Mouse (Mus musculus): ENCODE measurements around the gene Msx2. TPM values are rescaled to one million over a fixed set of nuclear protein-coding genes. Genes with fewer than 3 reads are reported as not detected.

The Msx2 gene
- polyA plus RNA-seq, 1 experiment from 2014 or later, result 20.2 TPM

DNA sequence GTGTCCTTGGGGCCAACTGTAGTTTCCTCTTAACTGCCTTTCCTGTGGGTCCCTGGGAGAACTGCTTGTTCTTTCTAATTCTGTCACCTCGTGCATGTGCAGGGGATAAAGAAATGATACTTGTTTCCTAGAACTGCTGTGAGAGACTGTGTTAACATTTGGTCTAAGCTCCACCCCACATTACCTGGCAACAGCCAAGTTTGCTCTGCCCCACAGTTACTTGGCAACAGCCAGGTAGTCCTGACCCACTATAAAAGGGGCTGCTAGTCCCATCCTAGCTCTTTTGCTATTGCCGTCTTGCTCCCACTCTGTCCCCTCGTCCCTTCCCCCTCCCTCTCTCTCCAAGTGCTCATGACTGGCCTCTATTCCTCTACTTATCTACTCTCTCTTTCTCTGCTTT is 28.2 kb upstream of the Msx2 start:
- no peak for DNase-seq (ENCODE audit: low spot score)
- peaks cover 3% of the 10 kb centered on the region; the same call in 1 of the 2 replicates for H3K4me1 ChIP-seq (ENCODE audit: control insufficient read depth, insufficient read depth, low read length)
- no peak overlapping the region for H3K27ac ChIP-seq (ENCODE audit: low read depth, low read length)
- no peak overlapping the region for H3K4me2 ChIP-seq (ENCODE audit: low read depth)
- no peaks in the 10 kb centered on the region for H3K27me3 ChIP-seq (ENCODE audit: control insufficient read depth, insufficient read depth, low read length)
- no peaks in the 10 kb centered on the region for H3K36me3 ChIP-seq (ENCODE audit: control insufficient read depth, insufficient read depth, low read length)
- H3K4me3 ChIP-seq (ENCODE audit: low read depth, low read length), result no peak overlapping the region
- no peak overlapping the region for H3K9ac ChIP-seq (ENCODE audit: low read length)
- 40% methylated on average over 3 of the region's 3 CpGs for WGBS
- no peak for ATAC-seq (ENCODE audit: insufficient read depth, low FRiP score, low TSS enrichment)
- no peaks in the 10 kb centered on the region for H3K9me3 ChIP-seq (ENCODE audit: control insufficient read depth, low read length)

- H3K4me1 ChIP-seq (ENCODE audit: control insufficient read depth, insufficient read depth, low read length), result no peaks in the 10 kb centered on the region
- ATAC-seq (ENCODE audit: insufficient read depth, low FRiP score, low TSS enrichment) (no peak), DNase-seq (ENCODE audit: low spot score) (no peak)
- H3K9ac ChIP-seq (ENCODE audit: low read length), result no peak overlapping the region
- WGBS, result 74% methylated on average over 4 of the region's 4 CpGs
- no peaks in the 10 kb centered on the region for H3K27me3 ChIP-seq (ENCODE audit: control insufficient read depth, insufficient read depth, low read length)
- no peak overlapping the region for H3K4me2 ChIP-seq (ENCODE audit: low read depth)
- H3K36me3 ChIP-seq (ENCODE audit: control insufficient read depth, insufficient read depth, low read length), result no peaks in the 10 kb centered on the region
- no peak overlapping the region for H3K4me3 ChIP-seq (ENCODE audit: low read depth, low read length)
- no peak overlapping the region for H3K27ac ChIP-seq (ENCODE audit: low read depth, low read length)
- no peaks in the 10 kb centered on the region for H3K9me3 ChIP-seq (ENCODE audit: control insufficient read depth, low read length)
Observed at GRCm38 (mm10) chr13:53486512-53486911, 13.6 kb upstream of the Msx2 start.

GRCm38 (mm10) chr13:53475701-53476188 is 2.9 kb upstream of the Msx2 start:
- no peaks in the 10 kb centered on the region for H3K36me3 ChIP-seq (ENCODE audit: control insufficient read depth, insufficient read depth, low read length)
- H3K9me3 ChIP-seq (ENCODE audit: control insufficient read depth, low read length), result no peaks in the 10 kb centered on the region
- DNase-seq (ENCODE audit: low spot score), result peak; percentile 80
- no peaks in the 10 kb centered on the region; the same call in 1 of the 2 replicates for H3K4me1 ChIP-seq (ENCODE audit: control insufficient read depth, insufficient read depth, low read length)
- WGBS, result under 1% methylated on average over 34 of the region's 37 CpGs
- H3K27me3 ChIP-seq (ENCODE audit: control insufficient read depth, insufficient read depth, low read length), result peaks cover 46% of the 10 kb centered on the region
- H3K9ac ChIP-seq (ENCODE audit: low read length), result peak overlapping the region; percentile 46
- peak; percentile 77 for ATAC-seq (ENCODE audit: insufficient read depth, low FRiP score, low TSS enrichment)
- H3K4me3 ChIP-seq (ENCODE audit: low read depth, low read length), result peak overlapping the region; percentile 45
- H3K27ac ChIP-seq (ENCODE audit: low read depth, low read length), result peak overlapping the region; percentile 44; the same call in 1 of the 2 replicates
- H3K4me2 ChIP-seq (ENCODE audit: low read depth), result peak overlapping the region; percentile 84

DNA sequence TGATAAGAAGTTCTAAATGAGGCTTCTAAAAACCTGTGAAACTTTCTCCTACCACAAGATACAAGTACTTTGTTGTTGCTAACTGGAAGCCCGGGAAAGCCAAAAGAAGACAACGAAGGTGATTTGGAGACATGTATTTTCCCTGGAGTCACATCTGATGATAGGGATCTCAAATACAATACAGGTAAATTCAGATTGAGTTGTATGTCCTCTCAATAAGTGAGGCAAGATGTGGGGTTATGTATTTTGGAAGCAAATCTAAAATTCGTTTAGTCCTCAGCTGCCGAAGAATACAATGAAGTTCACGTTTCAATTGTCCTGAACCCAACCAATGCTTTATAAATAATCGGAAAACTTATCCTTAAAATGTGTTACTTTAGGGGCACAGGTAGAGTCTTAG is 1.6 kb upstream of the Msx2 start:
- Histone ChIP-seq H3K4me1 (ENCODE audit: control insufficient read depth, insufficient read depth, low read length) (no peaks in the 10 kb centered on the region; the same call in 1 of the 2 replicates), H3K27ac (ENCODE audit: low read depth, low read length) (no peak overlapping the region), H3K27me3 (ENCODE audit: control insufficient read depth, insufficient read depth, low read length) (peaks cover 59% of the 10 kb centered on the region), H3K4me2 (ENCODE audit: low read depth) (no peak overlapping the region), H3K9ac (ENCODE audit: low read length) (no peak overlapping the region), H3K36me3 (ENCODE audit: control insufficient read depth, insufficient read depth, low read length) (no peaks in the 10 kb centered on the region), H3K4me3 (ENCODE audit: low read depth, low read length) (no peak overlapping the region), H3K9me3 (ENCODE audit: control insufficient read depth, low read length) (no peaks in the 10 kb centered on the region)
- DNase-seq (ENCODE audit: low spot score) (no peak), ATAC-seq (ENCODE audit: insufficient read depth, low FRiP score, low TSS enrichment) (no peak)
- WGBS, result 12% methylated on average over 6 of the region's 6 CpGs

- no peaks in the 10 kb centered on the region for H3K9me3 ChIP-seq (ENCODE audit: control insufficient read depth, low read length)
- ATAC-seq (ENCODE audit: insufficient read depth, low FRiP score, low TSS enrichment) (no peak), DNase-seq (ENCODE audit: low spot score) (peak; percentile 22)
- H3K4me3 ChIP-seq (ENCODE audit: low read depth, low read length), result no peak overlapping the region
- 4% methylated on average over 5 of the region's 5 CpGs for WGBS
- H3K9ac ChIP-seq (ENCODE audit: low read length), result no peak overlapping the region
- no peaks in the 10 kb centered on the region; the same call in 1 of the 2 replicates for H3K4me1 ChIP-seq (ENCODE audit: control insufficient read depth, insufficient read depth, low read length)
- H3K4me2 ChIP-seq (ENCODE audit: low read depth), result no peak overlapping the region
- peaks cover 63% of the 10 kb centered on the region for H3K27me3 ChIP-seq (ENCODE audit: control insufficient read depth, insufficient read depth, low read length)
- H3K27ac ChIP-seq (ENCODE audit: low read depth, low read length), result no peak overlapping the region
- no peaks in the 10 kb centered on the region for H3K36me3 ChIP-seq (ENCODE audit: control insufficient read depth, insufficient read depth, low read length)
Observed at GRCm38 (mm10) chr13:53473991-53474390, 1.1 kb upstream of the Msx2 start.

DNA sequence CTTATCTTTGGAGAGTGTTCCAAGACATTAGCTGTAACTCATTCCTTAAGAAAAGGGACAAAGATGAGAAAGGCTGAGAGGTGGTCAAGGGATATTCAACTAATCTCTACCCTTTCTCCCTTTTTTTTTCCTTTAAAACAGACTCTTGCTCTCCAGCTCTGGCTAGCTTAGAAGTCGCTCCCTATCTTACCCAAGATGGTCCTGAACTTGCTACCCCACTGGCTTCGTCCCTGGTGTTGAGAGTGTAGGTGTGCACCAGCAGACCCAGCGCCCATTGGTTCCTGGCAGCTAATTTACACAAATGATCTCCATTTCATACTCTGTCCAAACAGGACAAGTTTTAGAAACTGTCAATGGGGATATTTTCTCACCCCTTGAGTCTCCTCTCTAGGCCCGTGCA is 417 bp upstream of the Msx2 start:
- H3K36me3 ChIP-seq (ENCODE audit: control insufficient read depth, insufficient read depth, low read length), result no peaks in the 10 kb centered on the region
- H3K9ac ChIP-seq (ENCODE audit: low read length), result no peak overlapping the region
- peaks cover 65% of the 10 kb centered on the region for H3K27me3 ChIP-seq (ENCODE audit: control insufficient read depth, insufficient read depth, low read length)
- H3K27ac ChIP-seq (ENCODE audit: low read depth, low read length), result no peak overlapping the region
- DNase-seq (ENCODE audit: low spot score) (no peak), ATAC-seq (ENCODE audit: insufficient read depth, low FRiP score, low TSS enrichment) (no peak)
- WGBS, result 9% methylated on average over 4 of the region's 4 CpGs
- H3K4me3 ChIP-seq (ENCODE audit: low read depth, low read length), result peak overlapping the region; percentile 58; the same call in 1 of the 2 replicates
- H3K9me3 ChIP-seq (ENCODE audit: control insufficient read depth, low read length), result no peaks in the 10 kb centered on the region
- H3K4me2 ChIP-seq (ENCODE audit: low read depth), result no peak overlapping the region
- H3K4me1 ChIP-seq (ENCODE audit: control insufficient read depth, insufficient read depth, low read length), result no peaks in the 10 kb centered on the region; the same call in 1 of the 2 replicates

DNA sequence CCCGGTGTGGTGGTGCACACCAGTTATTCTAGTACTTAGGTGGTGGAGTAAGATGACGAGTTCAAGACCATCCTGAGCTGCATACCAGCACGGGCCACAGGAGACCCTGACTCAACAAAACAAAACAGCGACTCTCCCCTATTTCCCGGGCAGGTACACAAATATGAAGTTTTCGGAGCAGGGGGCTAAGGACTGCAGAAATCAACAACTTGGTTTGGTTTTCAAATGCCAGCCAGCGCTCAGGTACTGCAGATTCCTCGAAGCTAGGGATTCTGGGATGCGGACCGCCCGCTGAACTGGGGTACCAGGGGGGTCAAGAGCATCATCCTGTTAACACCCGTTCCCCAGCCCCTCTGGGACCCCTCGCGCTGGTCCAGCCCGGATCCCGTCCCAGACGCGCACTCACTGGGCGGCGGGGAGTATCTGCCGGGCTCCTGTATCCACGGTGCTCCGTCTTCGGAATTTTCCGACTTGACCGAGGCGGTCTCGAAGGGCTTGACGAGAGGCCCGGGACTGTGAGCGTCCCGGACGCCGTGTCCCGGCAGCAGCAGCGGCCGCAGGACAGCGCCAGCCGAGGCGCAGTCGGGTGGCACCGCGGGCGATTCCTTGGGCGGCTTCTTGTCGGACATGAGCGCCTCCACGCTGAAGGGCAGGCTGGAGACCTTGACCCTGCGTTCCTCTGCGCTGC is 804 bp downstream of the Msx2 start:
- H3K27ac ChIP-seq (ENCODE audit: low read depth, low read length), result peak overlapping the region; percentile 15; the same call in 1 of the 2 replicates
- ATAC-seq (ENCODE audit: insufficient read depth, low FRiP score, low TSS enrichment), result peak; percentile 13; the same call in 1 of the 2 replicates

DNA sequence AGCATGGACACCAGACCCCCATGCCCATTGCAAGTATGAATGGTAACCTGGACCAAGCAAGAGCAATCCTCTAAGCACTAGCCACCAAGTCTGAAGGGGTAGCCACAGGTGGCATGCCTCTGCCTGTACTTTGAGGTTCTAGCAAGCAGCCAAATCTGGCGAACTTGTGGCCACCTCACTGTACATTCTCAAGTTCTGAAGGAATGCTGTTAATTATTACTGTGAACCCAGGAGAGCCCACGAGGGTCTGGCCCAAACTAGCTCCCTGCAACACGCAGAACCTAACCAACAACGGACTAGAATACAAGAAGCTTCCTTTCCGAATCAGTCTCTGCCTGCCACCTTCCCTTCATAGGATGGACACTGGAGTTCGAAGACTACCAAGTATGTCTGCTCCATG is 1.5 kb downstream of the Msx2 start:
- peaks cover 65% of the 10 kb centered on the region for H3K27me3 ChIP-seq (ENCODE audit: control insufficient read depth, insufficient read depth, low read length)
- WGBS, result 4% methylated on average over 6 of the region's 6 CpGs
- H3K4me3 ChIP-seq (ENCODE audit: low read depth, low read length), result peak overlapping the region; percentile 58
- no peaks in the 10 kb centered on the region for H3K36me3 ChIP-seq (ENCODE audit: control insufficient read depth, insufficient read depth, low read length)
- peak overlapping the region; percentile 68 for H3K4me2 ChIP-seq (ENCODE audit: low read depth)
- no peak for ATAC-seq (ENCODE audit: insufficient read depth, low FRiP score, low TSS enrichment)
- H3K9me3 ChIP-seq (ENCODE audit: control insufficient read depth, low read length), result no peaks in the 10 kb centered on the region
- DNase-seq (ENCODE audit: low spot score), result peak; percentile 26
- H3K27ac ChIP-seq (ENCODE audit: low read depth, low read length), result no peak overlapping the region
- H3K9ac ChIP-seq (ENCODE audit: low read length), result peak overlapping the region; percentile 68; the same call in 1 of the 2 replicates
- no peaks in the 10 kb centered on the region; the same call in 1 of the 2 replicates for H3K4me1 ChIP-seq (ENCODE audit: control insufficient read depth, insufficient read depth, low read length)

More for the DNA sequence above, 804 bp downstream of the Msx2 start:
- H3K36me3 ChIP-seq (ENCODE audit: control insufficient read depth, insufficient read depth, low read length), result no peaks in the 10 kb centered on the region
- peak overlapping the region; percentile 58 for H3K4me3 ChIP-seq (ENCODE audit: low read depth, low read length)
- H3K4me1 ChIP-seq (ENCODE audit: control insufficient read depth, insufficient read depth, low read length), result no peaks in the 10 kb centered on the region; the same call in 1 of the 2 replicates
- WGBS, result under 1% methylated on average over 50 of the region's 50 CpGs
- peak overlapping the region; percentile 68 for H3K4me2 ChIP-seq (ENCODE audit: low read depth)
- H3K9me3 ChIP-seq (ENCODE audit: control insufficient read depth, low read length), result no peaks in the 10 kb centered on the region
- peak; percentile 29 for DNase-seq (ENCODE audit: low spot score)
- peaks cover 69% of the 10 kb centered on the region for H3K27me3 ChIP-seq (ENCODE audit: control insufficient read depth, insufficient read depth, low read length)
- H3K9ac ChIP-seq (ENCODE audit: low read length), result peak overlapping the region; percentile 68

All from neural tube, embryonic 11.5 days (tissue).